Mouse (Mus musculus) forebrain, embryonic 12.5 days (tissue): Measurements from ENCODE around the gene Armc12. TPM values are rescaled to one million over a fixed set of nuclear protein-coding genes. Genes with fewer than 3 reads are reported as not detected.
A peak's percentile ranks its signal among the peaks of the same experiment; 100 is the strongest.

ENCODE experiments used
- ATAC-seq: fragments of 200-750 bp; cut with Nextera tagmentation; 2 replicates; pipeline ENCODE4 v1.8.0; 2017; ENCODE audit warnings: moderate TSS enrichment; ENCODE audit not compliant: low FRiP score
- H3K27ac ChIP-seq: fragments of 300-500 bp; sonication (generic); 2 replicates; pipeline ENCODE4 v1.5.1; 2016; ENCODE audit warnings: mild to moderate bottlenecking
- H3K27me3 ChIP-seq: fragments of 300-500 bp; sonication (generic); 2 replicates; pipeline ENCODE4 v1.6.1; 2016; ENCODE audit warnings: mild to moderate bottlenecking
- H3K36me3 ChIP-seq: fragments of 300-500 bp; sonication (generic); replicated peaks from 2 replicates; pipeline ENCODE4 v1.6.1; 2016; ENCODE audit warnings: mild to moderate bottlenecking
- H3K4me1 ChIP-seq: fragments of 300-500 bp; sonication (generic); 2 replicates; pipeline ENCODE4 v1.6.1; 2016
- H3K4me2 ChIP-seq: fragments of 300-500 bp; sonication (generic); 2 replicates; pipeline ENCODE4 v1.6.1; 2016; ENCODE audit warnings: mild to moderate bottlenecking, moderate library complexity
- H3K4me3 ChIP-seq: fragments of 300-500 bp; sonication (generic); replicated peaks from 2 replicates; pipeline ENCODE4 v1.5.1; 2016; ENCODE audit warnings: mild to moderate bottlenecking
- H3K9ac ChIP-seq: fragments of 300-500 bp; sonication (generic); 2 replicates; pipeline ENCODE4 v1.6.1; 2016; ENCODE audit warnings: mild to moderate bottlenecking
- H3K9me3 ChIP-seq: fragments of 300-500 bp; sonication (generic); 2 replicates; pipeline ENCODE4 v1.6.1; 2016
- WGBS: fragments of 180-500 bp; shearing (Covaris S2); methylation state at CpG from one replicate; pipeline ENCODE4 v1.1.7; 2016; 5-methylcytosine and 5-hydroxymethylcytosine counted together
- polyA plus RNA-seq: library from polyadenylated mRNA; unstranded; fragments of >200 nt; fragmentation: Nextera tagmentation; extraction: Ambion mirVana; gene quantifications from 2 replicates; pipeline ENCODE4 v1.2.1, GENCODE M21; 2016

Gene Armc12
- not detected in 2 replicates for polyA plus RNA-seq

- no peak for ATAC-seq
- H3K9ac ChIP-seq, result no peak within 1 kb of the TSS
- H3K4me3 ChIP-seq, result no peak within 1 kb of the TSS
- H3K27me3 ChIP-seq, result peaks cover 30% of the 10 kb centered on the region; the same call in 1 of the 2 replicates
- 89% methylated on average over 6 of the region's 6 CpGs for WGBS
- H3K36me3 ChIP-seq, result no peaks in the 10 kb centered on the region
- no peaks in the 10 kb centered on the region for H3K9me3 ChIP-seq
- H3K27ac ChIP-seq, result no peak within 1 kb of the TSS
- 0 out of 2 replicates have a peak within 1 kb of the TSS, but pooled peaks have one; percentile 22 for H3K4me2 ChIP-seq
- H3K4me1 ChIP-seq, result peaks cover 8% of the 10 kb centered on the region; the same call in 1 of the 2 replicates
Observed at GRCm38 (mm10) chr17:28530506-28530905, at the start of gene Armc12. TSS of gene Armc12 (plus strand) at chr17:28530806.

GRCm38 (mm10) chr17:28484704-28485445, 45.7 kb upstream of the Armc12 start:
- ATAC-seq, result no peak

GRCm38 (mm10) chr17:28485446-28485948, 45.1 kb upstream of the Armc12 start:
- Histone ChIP-seq H3K36me3 (0 out of 2 replicates have a peak, but pooled peaks cover 3% of the 10 kb centered on the region), H3K27ac (peak overlapping the region; percentile 92), H3K4me1 (peaks cover 15% of the 10 kb centered on the region), H3K9ac (peak overlapping the region; percentile 87), H3K9me3 (no peaks in the 10 kb centered on the region), H3K27me3 (no peaks in the 10 kb centered on the region), H3K4me3 (peak overlapping the region; percentile 90), H3K4me2 (peak overlapping the region; percentile 56)
- ATAC-seq, result peak; percentile 81
- 0% methylated on average over 45 of the region's 77 CpGs for WGBS

More at GRCm38 (mm10) chr17:28484704-28485445, 45.7 kb upstream of the Armc12 start:
- Histone ChIP-seq H3K27me3 (no peaks in the 10 kb centered on the region), H3K4me3 (peak overlapping the region; percentile 90), H3K36me3 (0 out of 2 replicates have a peak, but pooled peaks cover 7% of the 10 kb centered on the region), H3K4me1 (peaks cover 15% of the 10 kb centered on the region), H3K4me2 (peak overlapping the region; percentile 56), H3K27ac (peak overlapping the region; percentile 92; the same call in 1 of the 2 replicates), H3K9ac (peak overlapping the region; percentile 87), H3K9me3 (no peaks in the 10 kb centered on the region)
- 14% methylated on average over 29 of the region's 30 CpGs for WGBS

- Histone ChIP-seq H3K36me3 (no peaks in the 10 kb centered on the region), H3K9ac (peak overlapping the region; percentile 87), H3K9me3 (no peaks in the 10 kb centered on the region), H3K4me2 (peak overlapping the region; percentile 56), H3K27ac (peak overlapping the region; percentile 92), H3K27me3 (no peaks in the 10 kb centered on the region), H3K4me3 (peak overlapping the region; percentile 90), H3K4me1 (peaks cover 15% of the 10 kb centered on the region)
- 0% methylated on average over 48 of the region's 58 CpGs for WGBS
- ATAC-seq, result peak; percentile 99
Observed at GRCm38 (mm10) chr17:28485977-28486400, 44.6 kb upstream of the Armc12 start.

- Histone ChIP-seq H3K4me2 (0 out of 2 replicates have a peak overlapping the region, but pooled peaks have one; percentile 56), H3K4me3 (peak overlapping the region; percentile 90; the same call in 1 of the 2 replicates), H3K27me3 (no peaks in the 10 kb centered on the region), H3K27ac (no peak overlapping the region; the same call in 1 of the 2 replicates), H3K36me3 (no peaks in the 10 kb centered on the region), H3K4me1 (peaks cover 21% of the 10 kb centered on the region), H3K9me3 (no peaks in the 10 kb centered on the region), H3K9ac (0 out of 2 replicates have a peak overlapping the region, but pooled peaks have one; percentile 33)
- WGBS, result 84% methylated on average over 6 of the region's 6 CpGs
- ATAC-seq, result no peak
Observed at GRCm38 (mm10) chr17:28486720-28487119, 43.9 kb upstream of the Armc12 start.

- 91% methylated on average over 18 of the region's 18 CpGs for WGBS
Observed at GRCm38 (mm10) chr17:28487584-28488257, 42.9 kb upstream of the Armc12 start.

GRCm38 (mm10) chr17:28488258-28489013, 42.2 kb upstream of the Armc12 start:
- no peaks in the 10 kb centered on the region for H3K27me3 ChIP-seq
- ATAC-seq, result no peak
- no peak overlapping the region for H3K4me2 ChIP-seq
- WGBS, result 81% methylated on average over 7 of the region's 7 CpGs
- H3K4me3 ChIP-seq, result no peak overlapping the region
- H3K4me1 ChIP-seq, result peaks cover 18% of the 10 kb centered on the region
- H3K27ac ChIP-seq, result no peak overlapping the region; the same call in 1 of the 2 replicates
- H3K9me3 ChIP-seq, result no peaks in the 10 kb centered on the region
- H3K36me3 ChIP-seq, result no peaks in the 10 kb centered on the region
- H3K9ac ChIP-seq, result no peak overlapping the region

More at GRCm38 (mm10) chr17:28487584-28488257, 42.9 kb upstream of the Armc12 start:
- no peaks in the 10 kb centered on the region for H3K9me3 ChIP-seq
- H3K27ac ChIP-seq, result no peak overlapping the region
- no peak overlapping the region for H3K4me3 ChIP-seq
- no peak overlapping the region for H3K4me2 ChIP-seq
- ATAC-seq, result no peak
- no peaks in the 10 kb centered on the region for H3K36me3 ChIP-seq
- peaks cover 19% of the 10 kb centered on the region for H3K4me1 ChIP-seq
- H3K9ac ChIP-seq, result no peak overlapping the region
- no peaks in the 10 kb centered on the region for H3K27me3 ChIP-seq

GRCm38 (mm10) chr17:28491035-28491770, 39.4 kb upstream of the Armc12 start:
- H3K27ac ChIP-seq, result no peak overlapping the region
- 57% methylated on average over 14 of the region's 14 CpGs for WGBS
- ATAC-seq, result no peak

GRCm38 (mm10) chr17:28495832-28496231, 34.8 kb upstream of the Armc12 start:
- Histone ChIP-seq H3K9me3 (no peaks in the 10 kb centered on the region), H3K36me3 (no peaks in the 10 kb centered on the region), H3K27me3 (no peaks in the 10 kb centered on the region), H3K9ac (no peak overlapping the region), H3K4me1 (peaks cover 8% of the 10 kb centered on the region), H3K4me3 (no peak overlapping the region), H3K4me2 (no peak overlapping the region), H3K27ac (no peak overlapping the region)
- WGBS, result 94% methylated on average over 8 of the region's 8 CpGs
- ATAC-seq, result no peak

More at GRCm38 (mm10) chr17:28491035-28491770, 39.4 kb upstream of the Armc12 start:
- Histone ChIP-seq H3K4me3 (no peak overlapping the region), H3K27me3 (no peaks in the 10 kb centered on the region), H3K4me1 (peaks cover 11% of the 10 kb centered on the region), H3K9ac (no peak overlapping the region), H3K36me3 (no peaks in the 10 kb centered on the region), H3K9me3 (no peaks in the 10 kb centered on the region), H3K4me2 (no peak overlapping the region)

- 63% methylated on average over 2 of the region's 2 CpGs for WGBS
- no peaks in the 10 kb centered on the region for H3K9me3 ChIP-seq
- H3K27me3 ChIP-seq, result no peaks in the 10 kb centered on the region
- H3K9ac ChIP-seq, result no peak overlapping the region
- H3K36me3 ChIP-seq, result no peaks in the 10 kb centered on the region
- no peaks in the 10 kb centered on the region for H3K4me1 ChIP-seq
- H3K4me3 ChIP-seq, result no peak overlapping the region
- no peak for ATAC-seq
- no peak overlapping the region for H3K27ac ChIP-seq
- no peak overlapping the region for H3K4me2 ChIP-seq
Observed at GRCm38 (mm10) chr17:28499190-28499589, 31.4 kb upstream of the Armc12 start.

GRCm38 (mm10) chr17:28500465-28500864, 30.1 kb upstream of the Armc12 start:
- Histone ChIP-seq H3K4me1 (no peaks in the 10 kb centered on the region), H3K4me3 (no peak overlapping the region), H3K36me3 (no peaks in the 10 kb centered on the region), H3K27me3 (no peaks in the 10 kb centered on the region), H3K4me2 (no peak overlapping the region), H3K9ac (no peak overlapping the region), H3K9me3 (no peaks in the 10 kb centered on the region), H3K27ac (no peak overlapping the region)
- ATAC-seq, result no peak
- 81% methylated on average over 3 of the region's 3 CpGs for WGBS
